Mouse (Mus musculus): ENCODE data around the gene Zfp385a. TPM values are rescaled to one million over a fixed set of nuclear protein-coding genes. Genes with fewer than 3 reads are reported as not detected.

Zfp385a gene
- polyA plus RNA-seq, 1 experiment from 2014 or later = 26.6 TPM

GRCm38 (mm10) chr15:103310365-103310910 is 29.5 kb downstream of the Zfp385a start, which contains the start of gene Gpr84:
Gene Gpr84, minus strand, starts transcription at chr15:103310612.
- H3K4me2 ChIP-seq = no peak within 1 kb of the TSS
- H3K9me3 ChIP-seq = no peaks in the 10 kb centered on the region
- 69% methylated on average over 6 of the region's 6 CpGs for WGBS
- no peak within 1 kb of the TSS for H3K4me3 ChIP-seq
- H3K27ac ChIP-seq (replicated peaks) = no peak within 1 kb of the TSS
- ATAC-seq (ENCODE audit: low FRiP score, low read depth) = no peak
- H3K9ac ChIP-seq = no peak within 1 kb of the TSS
- peaks cover 50% of the 10 kb centered on the region for H3K4me1 ChIP-seq (replicated peaks)
- no peaks in the 10 kb centered on the region for H3K27me3 ChIP-seq
- H3K36me3 ChIP-seq = no peaks in the 10 kb centered on the region

- H3K36me3 ChIP-seq = no peaks in the 10 kb centered on the region
- ATAC-seq (ENCODE audit: low FRiP score, low read depth) = no peak
- no peak overlapping the region for H3K9ac ChIP-seq
- H3K4me3 ChIP-seq = no peak overlapping the region
- H3K27me3 ChIP-seq = no peaks in the 10 kb centered on the region
- H3K4me1 ChIP-seq (replicated peaks) = peaks cover 44% of the 10 kb centered on the region
- no peaks in the 10 kb centered on the region for H3K9me3 ChIP-seq
- 66% methylated on average over 26 of the region's 26 CpGs for WGBS
- no peak overlapping the region for H3K27ac ChIP-seq (replicated peaks)
- H3K4me2 ChIP-seq = no peak overlapping the region
These were observed 30.9 kb downstream of the Zfp385a start for GRCm38 (mm10) chr15:103308876-103309580.

GRCm38 (mm10) chr15:103308056-103308875 is 31.6 kb downstream of the Zfp385a start:
- H3K4me3 ChIP-seq = no peak overlapping the region
- ATAC-seq (ENCODE audit: low FRiP score, low read depth) = no peak
- peaks cover 45% of the 10 kb centered on the region for H3K4me1 ChIP-seq (replicated peaks)
- H3K36me3 ChIP-seq = no peaks in the 10 kb centered on the region
- no peaks in the 10 kb centered on the region for H3K9me3 ChIP-seq
- H3K9ac ChIP-seq = no peak overlapping the region
- 46% methylated on average over 28 of the region's 28 CpGs for WGBS
- no peaks in the 10 kb centered on the region for H3K27me3 ChIP-seq
- H3K27ac ChIP-seq (replicated peaks) = no peak overlapping the region
- H3K4me2 ChIP-seq = no peak overlapping the region

GRCm38 (mm10) chr15:103307125-103307524 is 32.8 kb downstream of the Zfp385a start:
- Histone ChIP-seq H3K27me3 (no peaks in the 10 kb centered on the region), H3K9me3 (no peaks in the 10 kb centered on the region), H3K36me3 (no peaks in the 10 kb centered on the region), H3K27ac (replicated peaks) (peak overlapping the region; percentile 92), H3K4me1 (replicated peaks) (peaks cover 52% of the 10 kb centered on the region), H3K9ac (0 out of 2 replicates have a peak overlapping the region, but pooled peaks have one; percentile 22), H3K4me3 (no peak overlapping the region), H3K4me2 (no peak overlapping the region)
- WGBS = under 1% methylated on average over 7 of the region's 7 CpGs
- no peak for ATAC-seq (ENCODE audit: low FRiP score, low read depth)

- no peak for ATAC-seq (ENCODE audit: low FRiP score, low read depth)
- H3K4me2 ChIP-seq = peak overlapping the region; percentile 61
- H3K36me3 ChIP-seq = no peaks in the 10 kb centered on the region
- no peaks in the 10 kb centered on the region for H3K27me3 ChIP-seq
- peak overlapping the region; percentile 30 for H3K4me3 ChIP-seq
- H3K4me1 ChIP-seq (replicated peaks) = peaks cover 63% of the 10 kb centered on the region
- no peaks in the 10 kb centered on the region for H3K9me3 ChIP-seq
- H3K27ac ChIP-seq (replicated peaks) = peak overlapping the region; percentile 92
- peak overlapping the region; percentile 50 for H3K9ac ChIP-seq
- WGBS = 28% methylated on average over 8 of the region's 8 CpGs
These were observed 33.9 kb downstream of the Zfp385a start for GRCm38 (mm10) chr15:103305792-103306645.

- Histone ChIP-seq H3K27ac (replicated peaks) (peak overlapping the region; percentile 97), H3K9me3 (no peaks in the 10 kb centered on the region), H3K9ac (peak overlapping the region; percentile 65), H3K4me2 (peak overlapping the region; percentile 61), H3K27me3 (no peaks in the 10 kb centered on the region), H3K4me1 (replicated peaks) (peaks cover 72% of the 10 kb centered on the region), H3K36me3 (no peaks in the 10 kb centered on the region), H3K4me3 (peak overlapping the region; percentile 38)
- peak; percentile 97 for ATAC-seq (ENCODE audit: low FRiP score, low read depth)
- under 1% methylated on average over 70 of the region's 71 CpGs for WGBS
These were observed 34.7 kb downstream of the Zfp385a start for GRCm38 (mm10) chr15:103305070-103305678.

GRCm38 (mm10) chr15:103304616-103304969 is 35.3 kb downstream of the Zfp385a start:
- Histone ChIP-seq H3K27me3 (no peaks in the 10 kb centered on the region), H3K9me3 (no peaks in the 10 kb centered on the region), H3K27ac (replicated peaks) (peak overlapping the region; percentile 97), H3K4me2 (peak overlapping the region; percentile 61), H3K9ac (peak overlapping the region; percentile 65), H3K4me3 (peak overlapping the region; percentile 38), H3K4me1 (replicated peaks) (peaks cover 77% of the 10 kb centered on the region), H3K36me3 (no peaks in the 10 kb centered on the region)
- WGBS = under 1% methylated on average over 9 of the region's 9 CpGs
- no peak for ATAC-seq (ENCODE audit: low FRiP score, low read depth)

GRCm38 (mm10) chr15:103303916-103304615 is 35.8 kb downstream of the Zfp385a start:
- WGBS = 8% methylated on average over 8 of the region's 8 CpGs
- Histone ChIP-seq H3K4me3 (peak overlapping the region; percentile 38), H3K4me2 (peak overlapping the region; percentile 61), H3K9ac (peak overlapping the region; percentile 65), H3K27me3 (no peaks in the 10 kb centered on the region), H3K36me3 (no peaks in the 10 kb centered on the region), H3K4me1 (replicated peaks) (peaks cover 83% of the 10 kb centered on the region), H3K27ac (replicated peaks) (peak overlapping the region; percentile 97), H3K9me3 (no peaks in the 10 kb centered on the region)
- no peak for ATAC-seq (ENCODE audit: low FRiP score, low read depth)

- H3K27ac ChIP-seq (replicated peaks) = peak overlapping the region; percentile 97
- H3K4me1 ChIP-seq (replicated peaks) = peaks cover 89% of the 10 kb centered on the region
- H3K4me3 ChIP-seq = no peak overlapping the region
- H3K36me3 ChIP-seq = no peaks in the 10 kb centered on the region
- 19% methylated on average over 6 of the region's 6 CpGs for WGBS
- H3K27me3 ChIP-seq = no peaks in the 10 kb centered on the region
- no peak overlapping the region for H3K9ac ChIP-seq
- no peaks in the 10 kb centered on the region for H3K9me3 ChIP-seq
- no peak overlapping the region for H3K4me2 ChIP-seq
- no peak for ATAC-seq (ENCODE audit: low FRiP score, low read depth)
These were observed 37.4 kb downstream of the Zfp385a start for GRCm38 (mm10) chr15:103302341-103303021.

GRCm38 (mm10) chr15:103301547-103302340 is 38.1 kb downstream of the Zfp385a start:
- Histone ChIP-seq H3K4me1 (replicated peaks) (peaks cover 91% of the 10 kb centered on the region), H3K27ac (replicated peaks) (peak overlapping the region; percentile 97), H3K9me3 (no peaks in the 10 kb centered on the region), H3K9ac (0 out of 2 replicates have a peak overlapping the region, but pooled peaks have one; percentile 5), H3K36me3 (no peaks in the 10 kb centered on the region), H3K27me3 (no peaks in the 10 kb centered on the region), H3K4me3 (no peak overlapping the region), H3K4me2 (no peak overlapping the region)
- no peak for ATAC-seq (ENCODE audit: low FRiP score, low read depth)
- WGBS = 39% methylated on average over 4 of the region's 5 CpGs

Measured in hindbrain, embryonic 15.5 days (tissue).